Mouse (Mus musculus) cerebellum, adult 2 months (tissue): ENCODE measurements around the gene Grik1.

Source experiments
- CTCF ChIP-seq: fragments of 200-500 bp; IDR thresholded peaks from 2 replicates; pipeline ENCODE4 v1.5.1; 2011; ENCODE audit warnings: low read depth, mild to moderate bottlenecking, control low read depth, low read length, moderate library complexity, borderline replicate concordance; ENCODE audit not compliant: insufficient read depth
- POLR2A ChIP-seq: fragments of 200-500 bp; IDR thresholded peaks from 2 replicates; pipeline ENCODE4 v1.6.1; 2011; ENCODE audit warnings: low read length, control low read depth, borderline replicate concordance; ENCODE audit not compliant: insufficient read depth

- TF ChIP-seq CTCF (no peak), POLR2A (no peak)
These were observed 86.1 kb downstream of the Grik1 start for GRCm38 (mm10) chr16:88203985-88204384.
